Mouse (Mus musculus): Measurements from ENCODE around the gene Zmym2. TPM values are rescaled to one million over a fixed set of nuclear protein-coding genes. Genes with fewer than 3 reads are reported as not detected.

Gene Zmym2
- polyA plus RNA-seq, 1 experiment from 2014 or later, result 36.6 TPM

Other genes with a start within 250 kb of the Zmym2 start
- gene Mphosph8, start 218.4 kb upstream of the Zmym2 start, polyA plus RNA-seq (2014; fragmentation: Nextera tagmentation; extraction: Ambion mirVana), result 25.3 and 28.2 TPM in 2 replicates
- 27.1 and 29.8 TPM in 2 replicates for gene Pspc1, start 108.3 kb upstream of the Zmym2 start, polyA plus RNA-seq (2014; fragmentation: Nextera tagmentation; extraction: Ambion mirVana)
- 19.8 TPM in 2 replicates for gene Zmym5, start 74.9 kb upstream of the Zmym2 start, polyA plus RNA-seq (2014; fragmentation: Nextera tagmentation; extraction: Ambion mirVana)
- gene Gja3, start 171.4 kb downstream of the Zmym2 start, polyA plus RNA-seq (2014; fragmentation: Nextera tagmentation; extraction: Ambion mirVana), result 9.7 and 15.7 TPM in 2 replicates
- 30.5 and 47.2 TPM in 2 replicates for gene Gjb2, start 218.0 kb downstream of the Zmym2 start, polyA plus RNA-seq (2014; fragmentation: Nextera tagmentation; extraction: Ambion mirVana)
- not detected in 2 replicates for gene Gm4491, start 229.2 kb downstream of the Zmym2 start, polyA plus RNA-seq (2014; fragmentation: Nextera tagmentation; extraction: Ambion mirVana)
- gene Gjb6, start 247.0 kb downstream of the Zmym2 start, polyA plus RNA-seq (2014; fragmentation: Nextera tagmentation; extraction: Ambion mirVana), result 19.5 and 27.6 TPM in 2 replicates